Mouse (Mus musculus): ENCODE results near the gene Kdm6b. TPM values are rescaled to one million over a fixed set of nuclear protein-coding genes. Genes with fewer than 3 reads are reported as not detected.

Kdm6b gene
- total RNA-seq, 1 experiment from 2014 or later: 16.8 TPM

Other genes starting within 250 kb of the Kdm6b start
- 1.4 to 2.3 TPM (median 1.5 TPM) in 3 replicates for gene Alox8, start 215.8 kb downstream of the Kdm6b start, total RNA-seq (2017)
- gene Gucy2e, start 176.6 kb downstream of the Kdm6b start, total RNA-seq (2017): 0.32 TPM in 1 of 3 replicates, not detected in the others
- gene Cntrob, start 89.9 kb downstream of the Kdm6b start, total RNA-seq (2017): 5.8 to 26.8 TPM (median 19.1 TPM) in 3 replicates
- gene Trappc1, start 89.7 kb downstream of the Kdm6b start, total RNA-seq (2017): 54.4 to 91.3 TPM (median 61.3 TPM) in 3 replicates
- gene Kcnab3, start 87.4 kb downstream of the Kdm6b start, total RNA-seq (2017): 2.0 to 2.3 TPM in 2 of 3 replicates, not detected in the other
- 1.3 to 3.6 TPM (median 1.5 TPM) in 3 replicates for gene Rnf227, start 73.2 kb downstream of the Kdm6b start, total RNA-seq (2017)
- 76.7 to 192 TPM (median 86.2 TPM) in 3 replicates for gene Chd3, start 44.3 kb downstream of the Kdm6b start, total RNA-seq (2017)
- 51.4 to 93.3 TPM (median 54.6 TPM) in 3 replicates for gene Naa38, start 18.2 kb downstream of the Kdm6b start, total RNA-seq (2017)
- 19.2 to 55.3 TPM (median 20.9 TPM) in 3 replicates for gene Cyb5d1, start 18.0 kb downstream of the Kdm6b start, total RNA-seq (2017)
- 3.1 to 3.8 TPM in 2 of 3 replicates, not detected in the other for gene Tmem88, start 15.4 kb downstream of the Kdm6b start, total RNA-seq (2017)
- gene Dnah2, start 135.4 kb upstream of the Kdm6b start, total RNA-seq (2017): 1.4 to 6.4 TPM (median 4.7 TPM) in 3 replicates
- gene Efnb3, start 146.5 kb upstream of the Kdm6b start, total RNA-seq (2017): 0.49 to 0.96 TPM in 2 of 3 replicates, not detected in the other
- gene Wrap53, start 166.6 kb upstream of the Kdm6b start, total RNA-seq (2017): 2.8 to 9.4 TPM (median 3.8 TPM) in 3 replicates
- gene Trp53, start 166.7 kb upstream of the Kdm6b start, total RNA-seq (2017): 11.9 to 26.9 TPM (median 24.5 TPM) in 3 replicates
- gene Atp1b2, start 192.3 kb upstream of the Kdm6b start, total RNA-seq (2017): not detected in 3 replicates
- not detected in 3 replicates for gene Shbg, start 204.2 kb upstream of the Kdm6b start, total RNA-seq (2017)
- 0.67 TPM in 1 of 3 replicates, not detected in the others for gene Sat2, start 208.3 kb upstream of the Kdm6b start, total RNA-seq (2017)
- gene Fxr2, start 219.3 kb upstream of the Kdm6b start, total RNA-seq (2017): 64.6 to 83.5 TPM (median 67.9 TPM) in 3 replicates
- 4.1 to 8.2 TPM in 2 of 3 replicates, not detected in the other for gene Sox15, start 241.6 kb upstream of the Kdm6b start, total RNA-seq (2017)
- 32.9 to 56.3 TPM (median 49.2 TPM) in 3 replicates for gene Mpdu1, start 249.0 kb upstream of the Kdm6b start, total RNA-seq (2017)